Mouse (Mus musculus) limb, embryonic 11.5 days (tissue): Measurements from ENCODE around the gene Gm10271. TPM values are rescaled to one million over a fixed set of nuclear protein-coding genes. Genes with fewer than 3 reads are reported as not detected.

ENCODE experiments used
- ATAC-seq: fragments of 200-750 bp; cut with Nextera tagmentation; 2 replicates; pipeline ENCODE4 v1.8.0; 2017; ENCODE audit warnings: low read depth; ENCODE audit not compliant: insufficient number of reproducible peaks, low FRiP score, low TSS enrichment
- DNase-seq: peaks from one replicate; pipeline ENCODE4 v3.0.0-alpha.2; 2015; ENCODE audit warnings: low spot score
- H3K27ac ChIP-seq: fragments of 300-500 bp; sonication (generic); replicated peaks from 2 replicates; pipeline ENCODE4 v1.5.1; 2014; ENCODE audit warnings: low read depth, mild to moderate bottlenecking, low read length
- H3K27me3 ChIP-seq: fragments of 300-500 bp; sonication (generic); 2 replicates; pipeline ENCODE4 v1.6.1; 2014; ENCODE audit warnings: mild to moderate bottlenecking, low read length, mixed read lengths; ENCODE audit not compliant: control insufficient read depth, insufficient read depth
- H3K36me3 ChIP-seq: fragments of 300-500 bp; sonication (generic); 2 replicates; pipeline ENCODE4 v1.6.1; 2014; ENCODE audit warnings: mild to moderate bottlenecking, low read length, moderate library complexity, mixed read lengths; ENCODE audit not compliant: control insufficient read depth, insufficient read depth
- H3K4me1 ChIP-seq: fragments of 300-500 bp; sonication (generic); 2 replicates; pipeline ENCODE4 v1.6.1; 2014; ENCODE audit warnings: low read length, mixed read lengths; ENCODE audit not compliant: control insufficient read depth, insufficient read depth
- H3K4me2 ChIP-seq: fragments of 300-500 bp; sonication (generic); 2 replicates; pipeline ENCODE4 v1.6.1; 2014; ENCODE audit warnings: low read depth, mild to moderate bottlenecking, moderate library complexity; ENCODE audit not compliant: severe bottlenecking
- H3K4me3 ChIP-seq: fragments of 300-500 bp; sonication (generic); 2 replicates; pipeline ENCODE4 v1.5.1; 2014; ENCODE audit warnings: low read depth, low read length
- H3K9ac ChIP-seq: fragments of 300-500 bp; sonication (generic); 2 replicates; pipeline ENCODE4 v1.6.1; 2014; ENCODE audit warnings: mild to moderate bottlenecking, low read length
- H3K9me3 ChIP-seq: fragments of 300-500 bp; sonication (generic); 2 replicates; pipeline ENCODE4 v1.6.1; 2016; ENCODE audit warnings: low read length; ENCODE audit not compliant: control insufficient read depth
- WGBS: fragments of 180-500 bp; shearing (Covaris S2); extraction: QIAGEN DNeasy Blood & Tissue Kit; methylation state at CpG from one replicate; pipeline ENCODE4 v1.1.7; 2014; 5-methylcytosine and 5-hydroxymethylcytosine counted together
- polyA plus RNA-seq: library from polyadenylated mRNA; unstranded; fragments of >200 nt; fragmentation: Nextera tagmentation; extraction: Ambion mirVana; gene quantifications from 2 replicates; pipeline ENCODE4 v1.2.1, GENCODE M21; 2014

Gene Gm10271
- polyA plus RNA-seq, 1 experiment from 2014 or later, result not detected

- H3K4me3 ChIP-seq, result no peak overlapping the region
- no peaks in the 10 kb centered on the region for H3K27me3 ChIP-seq
- H3K4me1 ChIP-seq, result 0 out of 2 replicates have a peak, but pooled peaks cover 3% of the 10 kb centered on the region
- ATAC-seq (peak; percentile 60; the same call in 1 of the 2 replicates), DNase-seq (peak; percentile 65)
- H3K9ac ChIP-seq, result no peak overlapping the region
- H3K9me3 ChIP-seq, result no peaks in the 10 kb centered on the region
- no peak overlapping the region for H3K4me2 ChIP-seq
- H3K27ac ChIP-seq, result no peak overlapping the region
- WGBS, result 42% methylated on average over 5 of the region's 5 CpGs
- no peaks in the 10 kb centered on the region for H3K36me3 ChIP-seq
These were observed 7.1 kb downstream of the Gm10271 start for GRCm38 (mm10) chr10:116965297-116965696.

GRCm38 (mm10) chr10:116964571-116964970 lies 7.8 kb downstream of the Gm10271 start:
- 0 out of 2 replicates have a peak, but pooled peaks cover 3% of the 10 kb centered on the region for H3K4me1 ChIP-seq
- no peak overlapping the region for H3K4me3 ChIP-seq
- H3K27me3 ChIP-seq, result no peaks in the 10 kb centered on the region
- no peak overlapping the region for H3K9ac ChIP-seq
- H3K36me3 ChIP-seq, result no peaks in the 10 kb centered on the region
- no peaks in the 10 kb centered on the region for H3K9me3 ChIP-seq
- WGBS, result 89% methylated on average over 4 of the region's 4 CpGs
- H3K27ac ChIP-seq, result no peak overlapping the region
- no peak overlapping the region for H3K4me2 ChIP-seq
- DNase-seq (no peak), ATAC-seq (no peak)

GRCm38 (mm10) chr10:116964084-116964483 lies 8.3 kb downstream of the Gm10271 start:
- H3K4me3 ChIP-seq, result no peak overlapping the region
- ATAC-seq (no peak), DNase-seq (no peak)
- no peaks in the 10 kb centered on the region for H3K36me3 ChIP-seq
- no peak overlapping the region for H3K27ac ChIP-seq
- H3K4me1 ChIP-seq, result 0 out of 2 replicates have a peak, but pooled peaks cover 3% of the 10 kb centered on the region
- WGBS, result 78% methylated on average over 11 of the region's 11 CpGs
- no peaks in the 10 kb centered on the region for H3K9me3 ChIP-seq
- H3K4me2 ChIP-seq, result no peak overlapping the region
- no peaks in the 10 kb centered on the region for H3K27me3 ChIP-seq
- no peak overlapping the region for H3K9ac ChIP-seq

GRCm38 (mm10) chr10:116962803-116963202 lies 9.6 kb downstream of the Gm10271 start:
- Histone ChIP-seq H3K4me1 (0 out of 2 replicates have a peak, but pooled peaks cover 3% of the 10 kb centered on the region), H3K4me3 (no peak overlapping the region), H3K4me2 (no peak overlapping the region), H3K9ac (no peak overlapping the region), H3K27ac (no peak overlapping the region), H3K36me3 (no peaks in the 10 kb centered on the region), H3K9me3 (no peaks in the 10 kb centered on the region), H3K27me3 (no peaks in the 10 kb centered on the region)
- ATAC-seq (no peak), DNase-seq (no peak)
- 66% methylated on average over 17 of the region's 17 CpGs for WGBS

- no peaks in the 10 kb centered on the region for H3K9me3 ChIP-seq
- ATAC-seq, result no peak
- WGBS, result 78% methylated on average over 14 of the region's 14 CpGs
These were observed 10.3 kb downstream of the Gm10271 start for GRCm38 (mm10) chr10:116962152-116962551.

GRCm38 (mm10) chr10:116957867-116958551 lies 14.4 kb downstream of the Gm10271 start:
- H3K4me3 ChIP-seq, result no peak overlapping the region
- no peaks in the 10 kb centered on the region for H3K36me3 ChIP-seq
- no peaks in the 10 kb centered on the region for H3K9me3 ChIP-seq
- H3K4me1 ChIP-seq, result no peaks in the 10 kb centered on the region
- no peak overlapping the region for H3K4me2 ChIP-seq
- no peak for DNase-seq
- no peak for ATAC-seq
- no peak overlapping the region for H3K27ac ChIP-seq
- 61% methylated on average over 5 of the region's 5 CpGs for WGBS
- H3K9ac ChIP-seq, result no peak overlapping the region
- no peaks in the 10 kb centered on the region for H3K27me3 ChIP-seq

More at GRCm38 (mm10) chr10:116962152-116962551, 10.3 kb downstream of the Gm10271 start:
- Histone ChIP-seq H3K9ac (no peak overlapping the region), H3K4me2 (no peak overlapping the region), H3K27ac (no peak overlapping the region), H3K4me3 (no peak overlapping the region), H3K4me1 (0 out of 2 replicates have a peak, but pooled peaks cover 3% of the 10 kb centered on the region), H3K27me3 (no peaks in the 10 kb centered on the region), H3K36me3 (no peaks in the 10 kb centered on the region)
- DNase-seq, result no peak

GRCm38 (mm10) chr10:116956483-116957158 lies 15.8 kb downstream of the Gm10271 start:
- Histone ChIP-seq H3K9me3 (0 out of 2 replicates have a peak, but pooled peaks cover 3% of the 10 kb centered on the region), H3K9ac (no peak overlapping the region), H3K27ac (no peak overlapping the region), H3K4me2 (no peak overlapping the region), H3K27me3 (no peaks in the 10 kb centered on the region), H3K36me3 (no peaks in the 10 kb centered on the region), H3K4me1 (no peaks in the 10 kb centered on the region), H3K4me3 (no peak overlapping the region)
- DNase-seq, result no peak
- no peak for ATAC-seq
- 93% methylated on average over 11 of the region's 11 CpGs for WGBS

GRCm38 (mm10) chr10:116955191-116955590 lies 17.2 kb downstream of the Gm10271 start:
- Histone ChIP-seq H3K9ac (no peak overlapping the region), H3K36me3 (no peaks in the 10 kb centered on the region), H3K27me3 (no peaks in the 10 kb centered on the region), H3K27ac (no peak overlapping the region), H3K4me1 (no peaks in the 10 kb centered on the region), H3K4me2 (no peak overlapping the region), H3K9me3 (0 out of 2 replicates have a peak, but pooled peaks cover 3% of the 10 kb centered on the region), H3K4me3 (no peak overlapping the region)
- ATAC-seq (no peak), DNase-seq (no peak)
- 95% methylated on average over 6 of the region's 6 CpGs for WGBS
